Mouse (Mus musculus) bone marrow, adult 2 months (tissue): Measurements from ENCODE around the gene Aco2.

Experiments used
- CTCF ChIP-seq: fragments of 200-500 bp; IDR thresholded peaks from 2 replicates; pipeline ENCODE4 v1.5.1; 2011; ENCODE audit warnings: low read length, control low read depth; ENCODE audit not compliant: control insufficient read depth, insufficient read depth
- POLR2A ChIP-seq: fragments of 200-500 bp; IDR thresholded peaks from 2 replicates; pipeline ENCODE4 v1.6.1; 2011; ENCODE audit warnings: low read depth, mild to moderate bottlenecking, control low read depth, low read length, borderline replicate concordance; ENCODE audit not compliant: control insufficient read depth

DNA sequence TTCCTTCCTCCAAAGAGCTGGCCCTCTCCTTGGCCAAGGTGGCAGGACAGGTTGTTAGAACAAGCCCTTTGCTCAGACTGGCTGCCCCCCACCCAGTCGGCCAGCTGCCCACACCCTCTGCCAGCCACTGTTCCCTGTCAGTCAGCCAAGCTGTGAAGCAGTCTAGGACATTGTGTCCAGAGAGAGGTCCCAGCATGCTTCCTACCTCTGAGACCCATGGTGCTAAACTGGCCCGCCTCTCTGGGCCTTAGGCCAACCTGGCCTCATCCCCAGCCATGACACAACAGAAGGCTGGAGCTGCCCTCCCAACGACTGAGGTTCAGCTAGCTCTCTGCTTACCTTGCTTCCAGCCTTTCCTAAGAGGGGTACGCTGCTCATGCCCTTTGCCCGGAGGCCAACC is 32.5 kb upstream of the Aco2 start:
- TF ChIP-seq CTCF (no peak), POLR2A (no peak)
